Mouse (Mus musculus) A20 (cell line): ENCODE results near the gene Ctr9.

Experiments used
- DNase-seq: peaks from one replicate; pipeline ENCODE4 v3.0.0-alpha.2; 2011; ENCODE audit warnings: low read depth, low spot score

Ctr9 gene

GRCm38 (mm10) chr7:111028281-111029045 is at the start of gene Ctr9:
TSS of gene Ctr9 (plus strand) at chr7:111028951.
- DNase-seq: peak; percentile 94

- no peak for DNase-seq
Observed at GRCm38 (mm10) chr7:110981036-110981435, 47.7 kb upstream of the Ctr9 start.

- no peak for DNase-seq
Observed at GRCm38 (mm10) chr7:110982053-110982705, 46.6 kb upstream of the Ctr9 start, which contains the start of gene Mrvi1. TSS of gene Mrvi1 (minus strand) at chr7:110982461.

- DNase-seq: peak; percentile 40
Observed at GRCm38 (mm10) chr7:110982764-110983163, 46.0 kb upstream of the Ctr9 start.

GRCm38 (mm10) chr7:110983621-110984020 is 45.1 kb upstream of the Ctr9 start:
- no peak for DNase-seq

GRCm38 (mm10) chr7:110985581-110986265 is 43.0 kb upstream of the Ctr9 start:
- no peak for DNase-seq

GRCm38 (mm10) chr7:110988081-110988480 is 40.7 kb upstream of the Ctr9 start:
- DNase-seq: no peak

GRCm38 (mm10) chr7:110989286-110989879 is 39.4 kb upstream of the Ctr9 start:
- no peak for DNase-seq

- no peak for DNase-seq
Observed at GRCm38 (mm10) chr7:110990356-110991220, 38.2 kb upstream of the Ctr9 start.

- no peak for DNase-seq
Observed at GRCm38 (mm10) chr7:110991221-110991494, 37.6 kb upstream of the Ctr9 start.

GRCm38 (mm10) chr7:110998887-110999827 is 29.6 kb upstream of the Ctr9 start:
- no peak for DNase-seq

- no peak for DNase-seq
Observed at GRCm38 (mm10) chr7:111004136-111004840, 24.5 kb upstream of the Ctr9 start.

- no peak for DNase-seq
Observed at GRCm38 (mm10) chr7:111014039-111014605, 14.6 kb upstream of the Ctr9 start.

- DNase-seq: peak; percentile 88
Observed at GRCm38 (mm10) chr7:111014893-111015292, 13.9 kb upstream of the Ctr9 start.

- no peak for DNase-seq
Observed at GRCm38 (mm10) chr7:111015731-111016130, 13.0 kb upstream of the Ctr9 start.

GRCm38 (mm10) chr7:111016921-111017320 is 11.8 kb upstream of the Ctr9 start:
- DNase-seq: no peak

GRCm38 (mm10) chr7:111020814-111021213 is 7.9 kb upstream of the Ctr9 start:
- no peak for DNase-seq

- peak; percentile 28 for DNase-seq
Observed at GRCm38 (mm10) chr7:111024068-111024594, 4.6 kb upstream of the Ctr9 start.

- no peak for DNase-seq
Observed at GRCm38 (mm10) chr7:111024912-111025311, 3.8 kb upstream of the Ctr9 start.
